Mouse (Mus musculus) left cerebral cortex, postnatal 4 days (tissue): ENCODE measurements at regions not wholly inside any gene's neighbourhood (a gene's known extent, or its start where the extent isn't known, plus 50 kb on each side); places are given as distances from the start of the nearest gene placed in this dataset.
"Not testable (repeated sequence)": the region's sequence is repeated elsewhere in the genome, so short reads cannot be mapped to it uniquely, and the experiment has no call there.

Experiments
- DNase-seq: peaks from one replicate; pipeline ENCODE4 v3.0.0-alpha.2; 2022
- intact Hi-C: fragments of 180-260 bp; cut with DNase I; formaldehyde crosslinking; loops from one replicate; pipeline ENCODE4 v1.15.1; 2025

- no peak for DNase-seq
- intact Hi-C loops = no loop called here
Measured at GRCm38 (mm10) chr13:42000966-42001365, 50.9 kb upstream of the Hivep1 start.

GRCm38 (mm10) chr13:41997883-41998282 is 53.9 kb upstream of the Hivep1 start:
- intact Hi-C loops = no loop called here
- no peak for DNase-seq

GRCm38 (mm10) chr13:41994126-41994525 is 57.7 kb upstream of the Hivep1 start:
- intact Hi-C loops = no loop called here
- no peak for DNase-seq

- DNase-seq = no peak
- intact Hi-C loops = no loop called here
Measured at GRCm38 (mm10) chr13:41975918-41976317, 75.9 kb upstream of the Hivep1 start.

- intact Hi-C loops = no loop called here
Measured at GRCm38 (mm10) chr13:41962915-41963314, 88.9 kb upstream of the Hivep1 start.

GRCm38 (mm10) chr13:41960960-41961359 is 90.9 kb upstream of the Hivep1 start:
- DNase-seq, intact Hi-C loops: not testable (repeated sequence)

More at GRCm38 (mm10) chr13:41962915-41963314, 88.9 kb upstream of the Hivep1 start:
- DNase-seq = no peak

- intact Hi-C loops = no loop called here
- DNase-seq = no peak
Measured at GRCm38 (mm10) chr13:41957932-41958331, 93.9 kb upstream of the Hivep1 start.

GRCm38 (mm10) chr13:41955884-41956283 is 95.9 kb upstream of the Hivep1 start:
- intact Hi-C loops = no loop called here

GRCm38 (mm10) chr13:41955198-41955597 is 96.6 kb upstream of the Hivep1 start:
- DNase-seq = no peak
- intact Hi-C loops = no loop called here

More at GRCm38 (mm10) chr13:41955884-41956283, 95.9 kb upstream of the Hivep1 start:
- DNase-seq = no peak

GRCm38 (mm10) chr13:41952453-41952852 is 99.4 kb upstream of the Hivep1 start:
- intact Hi-C loops = no loop called here
- no peak for DNase-seq

GRCm38 (mm10) chr13:41948241-41948640 is 100.8 kb upstream of the Adtrp start:
- intact Hi-C loops = no loop called here
- DNase-seq = no peak

GRCm38 (mm10) chr13:41932313-41933100 is 85.0 kb upstream of the Adtrp start:
- intact Hi-C loops = no loop called here
- no peak for DNase-seq

GRCm38 (mm10) chr13:41929768-41930167 is 82.3 kb upstream of the Adtrp start:
- DNase-seq = no peak
- intact Hi-C loops = no loop called here

GRCm38 (mm10) chr13:41925851-41926250 is 78.4 kb upstream of the Adtrp start:
- DNase-seq, intact Hi-C loops: not testable (repeated sequence)

GRCm38 (mm10) chr13:41925211-41925610 is 77.7 kb upstream of the Adtrp start:
- intact Hi-C loops = no loop called here

GRCm38 (mm10) chr13:41921178-41921577 is 73.7 kb upstream of the Adtrp start:
- intact Hi-C loops = no loop called here
- DNase-seq = no peak

More at GRCm38 (mm10) chr13:41925211-41925610, 77.7 kb upstream of the Adtrp start:
- DNase-seq = no peak

GRCm38 (mm10) chr13:41918525-41918924 is 71.0 kb upstream of the Adtrp start:
- no peak for DNase-seq
- intact Hi-C loops = no loop called here

- DNase-seq, intact Hi-C loops: not testable (repeated sequence)
Measured at GRCm38 (mm10) chr13:41915816-41916215, 68.3 kb upstream of the Adtrp start.

GRCm38 (mm10) chr13:41910736-41911135 is 63.3 kb upstream of the Adtrp start:
- no peak for DNase-seq
- intact Hi-C loops = no loop called here

- intact Hi-C loops = no loop called here
- peak; percentile 17 for DNase-seq
Measured at GRCm38 (mm10) chr13:41910236-41910635, 62.8 kb upstream of the Adtrp start.

- intact Hi-C loops = no loop called here
Measured at GRCm38 (mm10) chr13:41907027-41907426, 59.5 kb upstream of the Adtrp start.

GRCm38 (mm10) chr13:41903286-41903685 is 55.8 kb upstream of the Adtrp start:
- intact Hi-C loops = no loop called here

More at GRCm38 (mm10) chr13:41907027-41907426, 59.5 kb upstream of the Adtrp start:
- no peak for DNase-seq

More at GRCm38 (mm10) chr13:41903286-41903685, 55.8 kb upstream of the Adtrp start:
- no peak for DNase-seq
